Mouse (Mus musculus) frontal cortex, postnatal 14 days (tissue): Measurements from ENCODE around the gene Chchd4.

Experiments
- DNase-seq, 2 experiments: peaks; one replicate each; pipeline ENCODE4 v3.0.0; 2022; ENCODE audit warnings: low spot score in 2 of 2

Gene Chchd4

DNA sequence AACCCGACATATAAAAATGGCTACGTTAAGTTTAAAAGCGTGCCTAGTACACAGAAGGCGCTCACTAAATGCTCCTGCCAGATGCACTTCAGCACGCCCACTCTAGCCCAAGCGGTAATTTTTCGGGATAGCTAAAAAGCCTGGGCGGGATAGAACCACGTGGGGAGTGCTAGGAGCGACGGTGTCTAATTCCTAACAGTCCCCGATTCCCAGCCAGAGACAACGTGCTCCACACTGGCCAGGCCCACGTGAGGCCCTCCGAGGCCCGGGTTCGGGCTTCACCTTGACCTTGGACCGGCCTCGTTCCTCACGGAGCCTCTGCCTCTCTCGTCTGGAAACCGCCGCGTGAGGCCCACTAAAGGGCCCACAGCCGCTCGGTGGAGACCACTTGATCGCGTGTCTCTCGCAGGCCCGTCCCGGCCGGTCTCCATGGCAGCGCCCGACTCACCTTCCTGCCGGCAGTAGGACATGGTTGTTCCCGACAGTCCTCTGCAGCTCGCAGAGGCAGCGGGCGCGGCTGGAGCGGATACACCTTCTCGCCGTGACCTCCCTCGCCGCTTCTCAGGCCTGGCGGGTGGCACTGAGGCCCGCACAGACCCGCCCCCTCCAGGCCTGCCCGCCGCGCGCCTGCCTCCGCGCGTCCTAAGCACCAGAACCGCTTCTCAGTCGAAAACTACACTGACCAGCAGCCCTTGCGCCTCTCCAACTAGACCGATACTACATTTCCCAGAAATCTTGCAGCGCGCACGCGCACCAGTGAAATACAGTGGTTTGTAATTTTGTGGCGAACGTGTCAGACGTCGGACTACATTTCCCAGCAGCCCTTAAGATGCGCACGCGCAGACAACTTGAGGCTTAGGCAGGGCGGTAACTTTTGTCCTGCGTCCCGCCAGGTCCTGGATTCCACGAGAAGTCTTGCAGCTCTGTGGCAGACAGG lies at the start of gene Chchd4, which contains the start of gene Tmem43:
Chchd4 (minus strand) TSS at position 679 of the 937 bp plus-strand sequence.
Tmem43 (plus strand) TSS at position 836 of the 937 bp plus-strand sequence.
- peak; percentile 97 to 99 for DNase-seq

DNA sequence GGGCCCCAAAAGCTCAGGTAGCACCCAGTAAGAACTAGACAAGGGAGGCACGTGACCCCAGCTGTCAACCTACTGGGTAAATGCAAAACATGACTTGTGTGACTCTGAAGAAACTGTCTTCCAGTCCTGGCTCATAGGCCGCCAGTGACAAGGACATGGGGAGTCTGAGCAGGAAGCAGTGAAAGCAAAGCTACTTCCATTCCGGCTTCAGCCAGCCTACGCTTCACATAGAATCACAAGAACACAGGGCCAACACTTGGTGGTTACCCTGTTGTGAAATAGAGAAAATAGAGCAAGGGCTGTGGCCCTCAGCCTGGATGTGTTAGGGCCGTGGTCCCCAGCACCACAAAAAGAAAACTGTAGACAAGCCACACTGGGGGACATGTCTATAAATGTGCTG lies 49.5 kb upstream of the Chchd4 start:
- no peak for DNase-seq

DNA sequence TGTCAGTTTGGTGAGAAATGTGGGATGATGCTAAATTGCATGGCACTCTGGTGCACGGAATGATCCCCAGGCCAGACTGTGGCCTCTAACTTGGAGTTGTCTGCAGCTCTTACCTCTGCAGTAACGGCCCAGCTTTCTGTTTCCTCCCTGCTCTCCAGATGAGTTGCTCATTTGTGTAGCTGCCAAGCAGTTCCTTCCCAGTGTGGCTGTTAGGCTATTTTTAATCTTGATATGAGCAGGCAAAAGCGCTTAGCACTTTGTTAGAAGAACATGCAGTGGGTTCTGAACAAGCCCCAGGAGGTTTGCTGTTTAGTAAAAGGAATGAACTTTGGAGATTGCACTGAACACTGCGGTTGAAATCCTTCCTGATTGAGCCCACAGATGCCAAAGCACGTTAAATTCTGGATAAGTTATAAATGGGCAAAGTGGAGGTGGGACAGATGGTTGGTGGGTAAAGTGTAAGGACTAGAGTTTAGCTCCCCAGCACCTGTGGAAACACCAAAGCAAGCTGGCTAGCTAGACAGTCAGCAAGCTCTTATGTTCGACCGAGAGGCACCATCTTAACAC lies 45.2 kb upstream of the Chchd4 start:
- no peak for DNase-seq

DNA sequence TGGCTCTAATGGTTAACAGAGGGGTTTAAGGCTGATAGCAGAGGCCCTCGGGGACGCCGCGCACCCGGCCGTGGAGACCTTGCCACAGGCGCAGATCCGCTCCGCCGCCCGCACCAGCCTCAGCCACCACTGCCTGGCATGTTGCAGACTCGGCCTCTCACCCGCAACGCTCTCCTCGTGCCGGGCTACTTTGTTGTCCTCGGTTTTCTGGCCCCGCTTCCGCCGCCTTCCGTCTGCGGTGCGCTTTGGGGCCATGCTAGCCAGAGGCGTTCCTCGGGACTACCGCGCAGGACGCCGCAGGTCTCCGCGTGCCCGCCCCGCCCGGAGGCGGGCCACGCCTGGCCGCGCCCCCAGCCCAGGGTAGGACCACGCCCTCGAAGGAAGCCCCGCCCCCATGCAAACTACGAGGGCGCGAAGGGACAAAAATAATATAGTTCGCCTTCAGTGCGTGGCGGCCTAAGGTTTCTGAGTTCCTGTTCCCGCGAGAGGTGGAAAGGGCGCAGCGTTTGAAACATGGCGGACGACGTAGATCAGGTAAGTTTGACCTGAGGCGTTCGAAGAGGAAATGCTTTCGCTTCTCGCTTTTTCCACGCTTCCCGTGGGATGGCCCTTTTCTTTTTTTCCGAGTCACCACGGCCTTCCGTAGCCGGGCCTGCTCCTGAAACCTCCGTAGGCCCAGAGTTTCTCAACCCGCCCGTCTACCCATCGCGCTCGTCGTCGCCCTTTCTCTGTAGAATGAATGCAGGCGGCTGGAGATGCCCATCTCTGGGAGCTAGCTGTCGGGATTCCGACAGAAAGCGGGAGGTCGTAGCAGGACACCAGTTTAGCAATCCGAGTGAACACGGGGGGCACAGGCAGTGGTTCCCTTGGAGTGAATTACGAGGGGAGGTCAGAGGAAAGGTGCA lies 42.5 kb upstream of the Chchd4 start, which contains the start of the genes Xpc and Lsm3:
Xpc (minus strand) TSS at position 344 of the 905 bp plus-strand sequence.
Lsm3 (plus strand) TSS at position 384 of the 905 bp plus-strand sequence.
- peak; percentile 96 to 97 for DNase-seq

DNA sequence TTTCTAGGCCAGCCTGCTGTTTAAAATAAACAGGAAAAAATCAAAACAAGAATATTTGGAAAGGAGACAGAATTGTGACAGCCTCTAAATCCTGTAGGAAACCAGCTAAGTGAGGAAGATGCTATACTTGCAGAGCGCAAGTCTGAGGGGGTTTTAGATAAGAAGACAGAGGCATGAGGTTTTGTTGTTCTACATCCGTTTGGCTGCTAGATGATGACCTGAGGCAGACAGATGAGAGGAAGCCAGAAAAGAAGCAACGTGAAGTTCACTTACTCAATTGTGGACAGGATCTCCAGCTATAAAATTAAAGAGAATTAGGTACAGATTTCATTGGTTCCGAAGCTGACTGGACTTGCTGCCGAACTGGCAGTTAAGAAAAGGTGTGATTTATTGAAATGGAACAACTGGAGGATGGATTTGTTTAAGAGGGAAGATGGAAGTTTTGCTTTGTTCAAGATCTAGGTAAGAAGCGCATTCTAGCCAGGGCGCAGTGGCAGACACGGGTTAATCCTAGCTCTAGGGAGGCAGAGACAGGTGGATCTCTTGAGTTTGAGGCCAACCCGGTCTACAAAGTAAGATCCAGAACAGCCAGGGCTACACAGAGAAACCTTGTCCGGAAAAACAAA lies 41.5 kb upstream of the Chchd4 start:
- no peak for DNase-seq

- DNase-seq = no peak
These were observed 40.8 kb upstream of the Chchd4 start for GRCm38 (mm10) chr6:91514135-91514534.

- no peak for DNase-seq
These were observed 36.9 kb upstream of the Chchd4 start for GRCm38 (mm10) chr6:91510211-91510610.

DNA sequence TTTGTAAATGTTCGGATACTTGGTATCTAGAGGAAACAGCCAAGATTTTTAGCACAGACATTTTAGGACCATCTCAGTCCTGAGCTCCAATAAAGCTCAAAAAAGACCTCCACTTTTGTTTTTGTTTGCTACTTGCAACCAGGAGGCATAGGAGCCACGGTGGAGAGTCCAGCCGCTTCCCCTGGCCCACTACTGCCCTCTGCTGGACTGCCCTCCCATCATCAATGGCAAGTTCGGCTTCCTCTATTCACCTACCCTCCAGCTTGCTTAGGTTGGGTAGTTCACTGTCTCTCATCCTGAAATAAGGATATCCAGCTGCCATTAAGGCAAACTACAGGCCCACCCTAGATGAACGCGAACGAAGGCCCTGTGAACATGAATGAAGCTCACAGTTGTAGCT lies 36.0 kb upstream of the Chchd4 start:
- peak in 1 of 2 experiments; percentile 36 for DNase-seq

GRCm38 (mm10) chr6:91508041-91508440 lies 34.7 kb upstream of the Chchd4 start:
- DNase-seq = no peak

GRCm38 (mm10) chr6:91506036-91506435 lies 32.7 kb upstream of the Chchd4 start:
- no peak for DNase-seq

- no peak for DNase-seq
These were observed 30.0 kb upstream of the Chchd4 start for GRCm38 (mm10) chr6:91503302-91503701.

DNA sequence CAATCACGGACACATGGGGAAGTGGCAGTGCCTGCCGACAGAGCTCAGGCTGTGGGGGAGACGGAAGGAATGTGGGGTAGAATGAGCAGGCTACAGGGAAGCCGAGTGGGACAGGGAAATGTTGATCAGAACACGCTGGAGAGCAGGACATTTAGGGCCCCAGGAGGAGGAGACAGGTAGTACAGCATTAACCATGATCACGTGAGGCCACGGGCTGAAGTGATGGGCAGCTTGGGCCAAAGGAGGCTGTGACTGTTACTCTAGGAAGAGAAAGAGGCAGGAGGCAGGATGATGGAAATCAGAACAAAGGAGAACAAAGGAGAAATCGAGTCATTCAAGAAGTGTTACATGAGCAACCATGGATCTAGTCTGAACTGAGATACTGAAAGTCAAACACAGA lies 21.2 kb upstream of the Chchd4 start:
- DNase-seq = no peak

DNA sequence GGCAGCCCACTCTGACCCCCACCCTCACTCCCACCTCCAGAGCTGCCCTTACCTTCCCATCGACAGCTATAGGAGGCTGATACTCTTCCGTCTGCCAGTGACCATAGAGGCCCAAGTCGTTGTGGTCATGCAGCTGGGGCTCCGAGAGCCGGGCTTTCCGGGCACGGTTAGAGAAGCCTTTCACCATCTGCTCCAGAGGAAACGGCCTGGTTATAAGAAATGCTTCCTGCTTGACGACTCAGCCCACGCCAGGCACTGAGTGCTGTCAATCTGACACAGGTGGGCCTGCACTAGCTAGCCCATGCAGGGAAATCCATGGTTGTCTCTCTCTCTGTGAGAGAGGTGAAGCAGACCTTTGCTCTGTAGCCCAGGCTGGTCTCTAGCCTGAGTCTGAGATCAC lies 19.7 kb upstream of the Chchd4 start:
- no peak for DNase-seq

DNA sequence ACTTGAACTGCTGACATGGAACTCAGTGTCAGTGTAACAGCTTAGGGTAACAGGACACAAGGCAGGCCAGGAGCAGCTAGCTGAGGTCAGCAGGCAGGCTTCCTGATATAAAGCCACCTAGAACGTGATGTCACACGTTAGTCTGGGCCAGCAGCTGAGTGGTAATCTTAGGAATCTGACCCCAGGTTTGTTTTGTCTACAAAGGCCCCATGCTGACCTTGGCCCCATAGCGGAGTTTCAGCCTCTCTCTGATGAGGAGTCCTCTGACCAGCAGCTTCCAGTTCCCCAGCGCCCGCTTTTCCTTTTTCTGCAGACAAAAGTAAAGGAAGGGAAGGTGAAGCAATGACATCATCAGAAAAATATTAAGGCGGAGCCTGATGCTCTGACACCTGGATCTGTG lies 17.7 kb upstream of the Chchd4 start:
- no peak for DNase-seq

- no peak for DNase-seq
These were observed 16.5 kb upstream of the Chchd4 start for GRCm38 (mm10) chr6:91489872-91490271.

GRCm38 (mm10) chr6:91488496-91489212 lies 15.3 kb upstream of the Chchd4 start:
- peak in 1 of 2 experiments; percentile 36 for DNase-seq

- no peak for DNase-seq
These were observed 13.5 kb upstream of the Chchd4 start for GRCm38 (mm10) chr6:91486736-91487453.

GRCm38 (mm10) chr6:91483371-91483770 lies 10.0 kb upstream of the Chchd4 start:
- DNase-seq = no peak

GRCm38 (mm10) chr6:91476541-91476940 lies 3.2 kb upstream of the Chchd4 start:
- no peak for DNase-seq
